Mouse (Mus musculus): ENCODE data around the gene Pakap.

DNA sequence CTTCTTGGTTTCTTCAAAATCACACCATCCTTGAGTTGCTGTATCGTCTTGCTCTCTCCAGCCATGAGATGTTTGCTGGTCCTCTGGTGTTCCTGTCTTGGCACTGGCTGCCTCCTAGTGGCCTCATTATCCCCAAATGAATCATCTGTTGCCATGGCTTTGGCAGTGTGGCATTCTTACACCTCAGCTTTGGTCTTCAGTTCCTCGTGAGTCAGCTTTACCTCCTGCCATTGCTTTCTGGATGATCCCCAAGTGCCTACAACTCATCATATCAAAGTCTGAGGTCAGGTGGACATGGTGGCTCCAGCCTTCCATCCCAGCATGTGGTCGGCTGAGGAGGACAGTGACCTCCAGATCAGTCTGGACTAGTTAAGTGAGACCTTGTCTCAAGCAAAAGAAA, 98.1 kb downstream of the Pakap start:
- no peak for TF ChIP-seq CTCF (IDR thresholded peaks at IDR 0.05; ENCODE audit: low read depth, low read length)
- no peak for TF ChIP-seq POLR2AphosphoS5 (IDR thresholded peaks at IDR 0.05; ENCODE audit: insufficient replicate concordance, low read depth, low read length)
- no peak for TF ChIP-seq GATA1 (IDR thresholded peaks at IDR 0.05; ENCODE audit: borderline replicate concordance, low read length)

Data from G1E (cell line).